Mouse (Mus musculus): ENCODE measurements around the gene Cnot3. TPM values are rescaled to one million over a fixed set of nuclear protein-coding genes. Genes with fewer than 3 reads are reported as not detected.
"Not testable (repeated sequence)": the region's sequence is repeated elsewhere in the genome, so short reads cannot be mapped to it uniquely, and the experiment has no call there.

Gene Cnot3
- total RNA-seq (2021): 10 to 100 TPM; 24.7 to 30.6 TPM

GRCm38 (mm10) chr7:3644672-3645487 lies at the start of gene Cnot3:
Gene Cnot3 (plus strand): TSS chr7:3645268.
- intact Hi-C loops (cut with DNase I): loop anchor here (5.0 kb wide), 1 partner anchor 47 kb away; the partner anchor contains the start of genes Mboat7 and Tsen34

GRCm38 (mm10) chr7:3597755-3598154 lies 47.3 kb upstream of the Cnot3 start:
- intact Hi-C loops (cut with DNase I); DNase-seq (ENCODE audit: low spot score): not testable (repeated sequence)

More at GRCm38 (mm10) chr7:3644672-3645487, at the start of gene Cnot3:
- peak; percentile 99 for DNase-seq (ENCODE audit: low spot score)

GRCm38 (mm10) chr7:3601119-3601518 lies 43.9 kb upstream of the Cnot3 start:
- DNase-seq (ENCODE audit: low spot score): no peak
- intact Hi-C loops (cut with DNase I): loop anchor here (5.0 kb wide), 2 partner anchors 384 to 871 kb away; no protein-coding TSS in a partner anchor

- intact Hi-C loops (cut with DNase I): loop anchor here (5.0 kb wide), 1 partner anchor 296 kb away; no protein-coding TSS in a partner anchor
- DNase-seq (ENCODE audit: low spot score): no peak
Measured at GRCm38 (mm10) chr7:3606798-3607197, 38.3 kb upstream of the Cnot3 start.

- intact Hi-C loops (cut with DNase I): loop anchor here (5.0 kb wide), 1 partner anchor 295 kb away; no protein-coding TSS in a partner anchor
- no peak for DNase-seq (ENCODE audit: low spot score)
Measured at GRCm38 (mm10) chr7:3607391-3607790, 37.7 kb upstream of the Cnot3 start.

- DNase-seq (ENCODE audit: low spot score): no peak
- intact Hi-C loops (cut with DNase I): loop anchor here (5.0 kb wide), 1 partner anchor 294 kb away; no protein-coding TSS in a partner anchor
Measured at GRCm38 (mm10) chr7:3608668-3609067, 36.4 kb upstream of the Cnot3 start.

GRCm38 (mm10) chr7:3609082-3609481 lies 36.0 kb upstream of the Cnot3 start:
- peak; percentile 14 for DNase-seq (ENCODE audit: low spot score)
- intact Hi-C loops (cut with DNase I): loop anchor here (5.0 kb wide), 1 partner anchor 293 kb away; no protein-coding TSS in a partner anchor

- intact Hi-C loops (cut with DNase I): no loop called here
- no peak for DNase-seq (ENCODE audit: low spot score)
Measured at GRCm38 (mm10) chr7:3610437-3610836, 34.6 kb upstream of the Cnot3 start.

GRCm38 (mm10) chr7:3611006-3611405 lies 34.1 kb upstream of the Cnot3 start:
- DNase-seq (ENCODE audit: low spot score): no peak
- intact Hi-C loops (cut with DNase I): no loop called here

GRCm38 (mm10) chr7:3614021-3614420 lies 31.0 kb upstream of the Cnot3 start:
- intact Hi-C loops (cut with DNase I): no loop called here
- no peak for DNase-seq (ENCODE audit: low spot score)

GRCm38 (mm10) chr7:3616057-3616388 lies 29.0 kb upstream of the Cnot3 start, which contains the start of gene Oscar:
Gene Oscar (minus strand): TSS chr7:3616157.
- intact Hi-C loops (cut with DNase I): no loop called here
- no peak for DNase-seq (ENCODE audit: low spot score)

- no peak for DNase-seq (ENCODE audit: low spot score)
- intact Hi-C loops (cut with DNase I): no loop called here
Measured at GRCm38 (mm10) chr7:3616389-3617241, 28.5 kb upstream of the Cnot3 start.

- intact Hi-C loops (cut with DNase I): no loop called here
- DNase-seq (ENCODE audit: low spot score): peak; percentile 72
Measured at GRCm38 (mm10) chr7:3617242-3617995, 27.6 kb upstream of the Cnot3 start, which contains the start of gene Ndufa3. Gene Ndufa3 (plus strand): TSS chr7:3617373.

GRCm38 (mm10) chr7:3629030-3629429 lies 16.0 kb upstream of the Cnot3 start:
- DNase-seq (ENCODE audit: low spot score): no peak
- intact Hi-C loops (cut with DNase I): no loop called here

- peak; percentile 85 for DNase-seq (ENCODE audit: low spot score)
- intact Hi-C loops (cut with DNase I): no loop called here
Measured at GRCm38 (mm10) chr7:3629543-3630477, 15.3 kb upstream of the Cnot3 start, which contains the start of the genes Tfpt and Prpf31. Gene Tfpt (minus strand): TSS chr7:3629929. Gene Prpf31 (plus strand): TSS chr7:3629985.

- DNase-seq (ENCODE audit: low spot score): no peak
- intact Hi-C loops (cut with DNase I): no loop called here
Measured at GRCm38 (mm10) chr7:3630478-3630815, 14.6 kb upstream of the Cnot3 start.

- intact Hi-C loops (cut with DNase I): no loop called here
Measured at GRCm38 (mm10) chr7:3643412-3643811, 1.7 kb upstream of the Cnot3 start.

GRCm38 (mm10) chr7:3643843-3644242 lies 1.2 kb upstream of the Cnot3 start:
- DNase-seq (ENCODE audit: low spot score): no peak
- intact Hi-C loops (cut with DNase I): no loop called here

More at GRCm38 (mm10) chr7:3643412-3643811, 1.7 kb upstream of the Cnot3 start:
- no peak for DNase-seq (ENCODE audit: low spot score)

GRCm38 (mm10) chr7:3644348-3644671 lies 758 bp upstream of the Cnot3 start:
- no peak for DNase-seq (ENCODE audit: low spot score)
- intact Hi-C loops (cut with DNase I): no loop called here

All from heart, postnatal 25 days (tissue).